Mouse (Mus musculus): ENCODE data around the gene Atp6ap1.

- TF ChIP-seq POLR2A (IDR thresholded peaks at IDR 0.05; ENCODE audit: low read depth, low read length) (no peak), CTCF (IDR thresholded peaks at IDR 0.05; ENCODE audit: extremely low read depth, insufficient read length, insufficient replicate concordance, low read depth, low read length) (no peak)
These were observed 41.9 kb upstream of the Atp6ap1 start for GRCm38 (mm10) chrX:74254888-74255565.

Measured in small intestine, adult 2 months (tissue).